Mouse (Mus musculus): ENCODE results near the gene Klra1.
"Not testable (repeated sequence)": the region's sequence is repeated elsewhere in the genome, so short reads cannot be mapped to it uniquely, and the experiment has no call there.

Gene Klra1

GRCm38 (mm10) chr6:130386750-130387149 lies at the start of gene Klra1:
Gene Klra1, minus strand, starts transcription at chr6:130386874.
- no peak for DNase-seq (ENCODE audit: low read depth, low spot score)

GRCm38 (mm10) chr6:130429511-130429910 lies 42.8 kb upstream of the Klra1 start:
- DNase-seq (ENCODE audit: low read depth, low spot score) = no peak

GRCm38 (mm10) chr6:130419158-130419557 lies 32.5 kb upstream of the Klra1 start:
- DNase-seq (ENCODE audit: low read depth, low spot score) = no peak

GRCm38 (mm10) chr6:130404882-130405281 lies 18.2 kb upstream of the Klra1 start:
- no peak for DNase-seq (ENCODE audit: low read depth, low spot score)

- no peak for DNase-seq (ENCODE audit: low read depth, low spot score)
Measured at GRCm38 (mm10) chr6:130385803-130386202, 871 bp downstream of the Klra1 start.

GRCm38 (mm10) chr6:130382375-130382774 lies 4.3 kb downstream of the Klra1 start:
- no peak for DNase-seq (ENCODE audit: low read depth, low spot score)

- DNase-seq (ENCODE audit: low read depth, low spot score) = not testable (repeated sequence)
Measured at GRCm38 (mm10) chr6:130345381-130345780, 41.3 kb downstream of the Klra1 start.

- DNase-seq (ENCODE audit: low read depth, low spot score) = not testable (repeated sequence)
Measured at GRCm38 (mm10) chr6:130341973-130342372, 44.7 kb downstream of the Klra1 start.

DNA sequence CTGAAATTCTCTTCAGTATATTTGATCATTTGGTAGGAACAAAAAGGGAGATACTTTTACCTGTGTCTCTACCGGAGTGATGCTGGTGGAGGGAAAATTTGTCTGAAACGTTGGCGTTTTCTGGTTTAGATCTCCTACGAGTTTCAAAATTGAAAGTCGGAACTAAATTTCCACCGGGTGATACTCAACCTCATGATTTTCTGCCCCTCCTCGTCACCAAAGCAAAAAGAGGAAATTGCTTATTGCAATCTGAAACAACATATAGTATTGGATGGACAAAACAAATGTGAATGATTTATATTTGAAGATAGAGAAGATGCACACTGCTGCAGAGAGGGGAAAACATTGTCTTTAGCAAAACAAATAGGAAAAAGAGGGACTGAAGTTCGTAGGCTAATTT lies 49.3 kb downstream of the Klra1 start, which contains the start of gene Klra3:
Klra3 (minus strand) TSS at position 164 of the 400 bp plus-strand sequence.
- no peak for DNase-seq (ENCODE audit: low read depth, low spot score)

Measured in R1 (cell line).